Mouse (Mus musculus): ENCODE measurements around the gene Hacd2.

Gene Hacd2

GRCm38 (mm10) chr16:35022242-35023137 lies at the start of gene Hacd2:
Gene Hacd2, plus strand, starts transcription at chr16:35022428.
- DNase-seq: peak; percentile 95

DNA sequence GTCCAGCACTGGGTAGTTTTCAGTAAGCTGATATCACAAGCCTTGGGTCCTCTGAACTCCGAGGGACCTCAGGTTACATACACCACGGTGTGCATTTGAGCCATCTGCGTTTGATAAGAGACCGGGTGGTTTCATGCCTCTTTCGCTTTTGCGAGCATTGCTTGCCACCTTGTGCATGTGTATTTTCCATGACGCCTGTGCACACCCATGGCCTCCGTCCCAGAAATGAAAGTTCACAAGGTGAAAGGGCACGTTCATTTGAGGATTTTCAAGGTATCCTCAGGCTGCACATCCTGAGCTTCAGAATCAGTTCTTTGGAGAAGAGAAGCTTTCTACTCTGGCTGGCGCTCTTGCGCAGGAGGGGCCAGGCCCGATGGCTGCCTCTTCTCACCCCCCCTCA lies 49.8 kb upstream of the Hacd2 start:
- DNase-seq: no peak

DNA sequence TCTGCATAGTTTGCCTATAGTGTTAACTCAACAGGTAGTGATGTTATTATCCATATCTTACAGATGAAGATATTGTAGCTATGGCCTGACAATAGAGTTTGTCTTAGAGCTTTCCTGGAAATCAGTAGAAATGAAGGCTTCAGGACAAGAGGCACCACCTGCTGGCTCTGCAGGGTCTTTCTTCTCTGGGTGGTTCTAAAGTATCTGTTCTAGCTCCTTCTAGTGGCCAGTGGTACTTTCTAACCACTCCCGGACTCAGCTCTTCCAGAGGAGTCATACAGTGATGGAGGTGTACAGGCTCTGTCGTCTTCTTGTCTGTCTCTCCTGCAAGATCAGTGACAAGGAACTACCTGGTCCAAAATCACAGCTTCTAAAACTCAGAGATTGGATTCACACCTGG lies 46.7 kb upstream of the Hacd2 start:
- DNase-seq: no peak

DNA sequence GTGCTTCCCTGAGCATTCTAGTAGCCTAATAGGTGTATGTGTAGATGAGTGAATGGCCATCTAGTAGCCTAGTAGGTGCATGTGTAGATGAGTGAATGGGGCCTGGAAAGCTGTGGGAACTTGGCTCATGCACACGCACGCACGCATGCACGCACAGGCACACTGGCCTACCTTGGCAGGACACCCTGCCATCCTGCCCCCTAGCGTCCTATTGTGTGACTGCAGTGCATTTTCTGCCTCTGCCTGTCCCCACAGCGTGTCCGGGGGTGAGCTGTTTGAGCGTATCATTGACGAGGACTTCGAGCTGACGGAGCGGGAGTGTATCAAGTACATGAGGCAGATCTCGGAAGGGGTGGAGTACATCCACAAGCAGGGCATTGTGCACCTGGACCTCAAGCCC lies 45.6 kb upstream of the Hacd2 start:
- no peak for DNase-seq

DNA sequence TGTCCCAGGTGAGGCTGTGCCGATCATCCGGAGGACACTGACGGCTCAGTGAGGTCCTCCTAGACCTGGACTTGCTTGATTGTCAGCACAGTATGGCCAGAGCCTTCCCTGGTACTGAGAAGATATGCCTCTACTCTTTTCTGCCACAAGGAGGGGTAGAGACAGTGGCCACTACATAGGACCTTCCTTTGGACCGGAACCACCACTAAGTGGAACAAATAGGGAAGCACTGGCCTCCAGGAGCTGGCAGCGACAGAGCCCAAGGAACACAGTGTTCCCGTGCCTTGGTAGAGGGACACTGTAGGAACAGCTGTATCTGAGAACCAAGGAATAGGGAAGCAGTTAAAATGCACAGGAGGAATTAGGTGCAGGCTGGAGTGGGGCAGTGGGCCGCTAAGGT lies 44.2 kb upstream of the Hacd2 start:
- DNase-seq: no peak

- DNase-seq: no peak
These were observed 41.2 kb upstream of the Hacd2 start for GRCm38 (mm10) chr16:34981009-34981408.

DNA sequence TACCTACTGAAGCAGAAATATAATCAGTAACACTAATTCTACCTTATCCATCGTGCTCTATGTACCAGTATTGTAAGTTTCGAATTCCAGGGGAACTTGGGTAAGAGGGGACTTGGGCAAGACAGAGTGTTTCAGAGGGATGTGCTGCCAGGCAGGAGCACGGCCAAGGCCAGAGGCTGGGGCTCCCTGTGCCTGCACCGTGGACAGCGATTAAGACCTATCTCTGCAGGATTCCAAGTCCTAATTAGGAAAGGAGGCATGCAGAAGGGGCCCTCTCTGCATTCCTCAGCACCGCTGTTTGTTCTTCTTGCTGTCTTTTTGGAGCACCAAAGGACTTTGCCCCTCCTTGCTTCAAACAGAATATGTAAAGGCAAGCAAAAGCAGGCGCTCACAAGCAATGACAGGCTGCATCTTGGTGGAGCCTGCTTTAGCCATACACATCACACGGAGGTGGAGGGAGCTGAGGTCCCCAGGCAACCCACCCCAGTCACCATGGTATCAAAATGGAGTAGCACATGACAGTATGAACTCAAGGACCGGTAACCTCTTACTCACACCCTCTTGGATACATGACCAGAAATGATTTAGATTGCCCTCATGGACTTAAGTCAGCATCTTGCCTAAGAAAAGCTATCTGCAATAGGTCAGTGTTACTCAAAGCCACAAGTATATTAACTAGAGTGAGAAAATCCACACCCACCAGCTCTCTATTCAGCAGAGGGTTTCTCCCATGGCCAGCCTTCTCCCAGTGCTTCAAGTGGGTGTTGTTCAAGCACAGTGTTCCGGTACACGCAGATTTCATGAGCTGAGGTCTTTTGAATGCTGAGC lies 37.8 kb upstream of the Hacd2 start:
- no peak for DNase-seq

- no peak for DNase-seq
These were observed 37.2 kb upstream of the Hacd2 start for GRCm38 (mm10) chr16:34985031-34985346.

GRCm38 (mm10) chr16:34986211-34986825 lies 35.9 kb upstream of the Hacd2 start:
- DNase-seq: no peak

GRCm38 (mm10) chr16:34991365-34991764 lies 30.9 kb upstream of the Hacd2 start:
- DNase-seq: no peak

GRCm38 (mm10) chr16:34992854-34993253 lies 29.4 kb upstream of the Hacd2 start:
- DNase-seq: no peak

GRCm38 (mm10) chr16:34993694-34994330 lies 28.4 kb upstream of the Hacd2 start:
- no peak for DNase-seq

DNA sequence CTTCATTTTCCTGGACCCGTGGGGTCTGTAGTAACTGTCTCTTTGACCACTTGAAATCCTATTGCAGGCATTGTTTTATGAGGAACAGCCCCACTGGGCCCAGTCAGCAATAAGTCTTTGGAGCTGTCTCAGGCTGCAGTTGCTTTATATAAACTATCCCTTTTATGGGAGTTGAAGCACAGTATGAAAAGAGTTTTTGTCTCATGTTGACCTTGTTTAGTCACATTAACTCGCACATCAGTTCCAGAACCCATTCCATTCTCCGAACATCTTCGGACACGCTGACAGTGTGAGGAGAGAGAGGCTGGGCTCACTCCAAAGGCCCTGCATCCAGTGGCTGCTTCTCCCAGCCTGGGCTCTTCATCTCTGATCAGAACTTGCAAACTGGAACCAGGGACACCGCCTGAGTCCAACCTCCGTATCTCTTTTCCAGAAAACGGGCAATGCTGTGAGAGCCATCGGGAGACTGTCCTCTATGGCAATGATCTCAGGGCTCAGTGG lies 27.5 kb upstream of the Hacd2 start:
- no peak for DNase-seq

- peak; percentile 23 for DNase-seq
These were observed 26.1 kb upstream of the Hacd2 start for GRCm38 (mm10) chr16:34996133-34996532.

- no peak for DNase-seq
These were observed 25.2 kb upstream of the Hacd2 start for GRCm38 (mm10) chr16:34997052-34997451.

GRCm38 (mm10) chr16:34997576-34997975 lies 24.7 kb upstream of the Hacd2 start:
- no peak for DNase-seq

DNA sequence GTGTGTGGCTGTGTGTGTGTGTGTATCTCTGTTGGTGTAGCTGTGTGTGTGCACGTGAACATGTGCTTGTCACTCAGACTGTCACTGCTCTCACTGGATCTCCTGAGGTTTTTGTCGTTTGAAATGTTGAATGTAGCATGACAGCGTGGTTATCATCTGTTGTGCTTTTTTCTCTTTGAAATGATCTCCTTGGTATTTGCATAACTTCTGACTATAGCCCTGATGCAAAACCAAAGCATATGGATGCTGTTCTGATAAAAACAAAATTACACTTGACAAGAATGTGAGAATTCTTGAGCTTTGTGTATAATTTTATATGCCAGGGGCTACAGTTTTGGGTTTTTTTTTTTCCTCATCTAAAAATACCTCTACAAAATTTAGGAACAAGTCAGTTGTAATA lies 23.2 kb upstream of the Hacd2 start:
- no peak for DNase-seq

GRCm38 (mm10) chr16:34999986-35000385 lies 22.2 kb upstream of the Hacd2 start:
- DNase-seq: no peak

DNA sequence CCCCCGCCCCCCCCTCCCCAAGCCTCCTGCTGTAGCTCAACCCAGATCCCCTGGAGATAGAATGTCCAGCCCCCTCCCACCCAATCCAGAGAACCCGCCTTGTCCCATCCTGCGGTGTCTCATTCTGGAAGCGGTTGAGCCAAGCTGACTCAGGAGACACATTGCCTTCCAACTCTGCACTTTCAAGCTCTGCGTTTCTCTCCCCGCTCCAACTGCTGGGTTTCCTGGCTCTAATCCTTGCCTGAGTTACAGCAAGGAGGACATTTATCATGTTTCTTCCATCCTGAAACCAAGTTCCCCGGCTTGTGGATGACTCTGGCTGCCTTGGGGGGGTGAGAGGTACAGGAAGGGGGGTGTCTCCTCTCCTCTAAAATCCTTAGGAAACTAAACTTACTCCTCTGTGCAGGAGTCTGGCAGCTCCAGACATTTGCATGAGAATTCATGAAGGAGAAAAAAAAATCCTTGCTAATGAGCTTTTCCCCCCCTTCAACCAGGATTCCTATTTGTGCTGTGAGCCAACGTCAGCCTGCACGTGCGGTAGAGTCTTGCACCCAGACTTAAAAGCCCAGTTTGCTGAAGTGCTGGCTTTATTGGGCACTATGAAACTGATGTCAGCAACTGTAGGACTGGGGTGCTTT lies 21.2 kb upstream of the Hacd2 start:
- DNase-seq: no peak

DNA sequence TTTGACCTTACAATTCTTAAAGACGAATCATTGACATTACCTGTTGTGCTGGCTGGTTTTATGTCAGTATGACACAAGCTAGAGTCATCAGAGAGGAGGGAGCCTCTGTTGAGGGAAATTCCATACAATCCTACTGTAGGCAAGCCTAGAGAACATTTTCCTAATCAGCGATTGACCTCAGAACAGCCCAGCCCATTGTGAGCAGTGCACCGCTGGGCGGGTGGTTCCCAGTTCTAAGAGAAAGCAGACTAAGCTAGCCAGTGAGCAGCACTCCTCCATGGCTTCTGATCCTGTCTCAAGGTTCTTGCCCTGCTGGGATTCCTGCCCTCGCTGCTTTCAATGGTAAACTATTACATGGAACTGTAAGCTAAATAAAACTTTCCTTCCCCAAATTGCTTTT lies 17.9 kb upstream of the Hacd2 start:
- DNase-seq: no peak

- DNase-seq: no peak
These were observed 17.5 kb upstream of the Hacd2 start for GRCm38 (mm10) chr16:35004756-35005155.

GRCm38 (mm10) chr16:35006251-35006650 lies 16.0 kb upstream of the Hacd2 start:
- DNase-seq: no peak

GRCm38 (mm10) chr16:35007361-35007760 lies 14.9 kb upstream of the Hacd2 start:
- DNase-seq: no peak
